Mouse (Mus musculus): ENCODE measurements around the gene Wls.

Wls gene

DNA sequence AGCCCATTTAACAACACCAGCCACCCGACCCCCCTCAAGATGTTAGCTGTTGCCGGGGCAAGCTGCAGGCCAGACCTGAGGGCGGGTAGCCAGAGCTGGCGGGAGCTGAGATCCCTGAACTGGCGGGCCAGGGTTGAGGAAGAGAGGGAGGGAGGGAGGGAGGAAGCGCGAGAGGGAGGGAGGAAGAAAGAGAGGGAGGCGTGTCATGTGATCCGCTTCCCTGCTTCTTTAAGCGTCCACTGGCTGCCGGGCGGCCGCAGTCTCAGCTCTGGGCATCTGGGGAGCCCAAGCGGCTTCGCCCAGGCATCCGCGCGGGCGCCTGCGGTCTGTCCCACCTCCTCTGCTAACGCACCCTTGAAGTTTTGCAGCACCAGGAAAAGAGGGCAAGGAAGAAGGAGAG, at the start of gene Wls:
Wls (plus strand) TSS at position 192 of the 400 bp plus-strand sequence.
- DNase-seq (ENCODE audit: low read depth, low spot score) = peak; percentile 51

DNA sequence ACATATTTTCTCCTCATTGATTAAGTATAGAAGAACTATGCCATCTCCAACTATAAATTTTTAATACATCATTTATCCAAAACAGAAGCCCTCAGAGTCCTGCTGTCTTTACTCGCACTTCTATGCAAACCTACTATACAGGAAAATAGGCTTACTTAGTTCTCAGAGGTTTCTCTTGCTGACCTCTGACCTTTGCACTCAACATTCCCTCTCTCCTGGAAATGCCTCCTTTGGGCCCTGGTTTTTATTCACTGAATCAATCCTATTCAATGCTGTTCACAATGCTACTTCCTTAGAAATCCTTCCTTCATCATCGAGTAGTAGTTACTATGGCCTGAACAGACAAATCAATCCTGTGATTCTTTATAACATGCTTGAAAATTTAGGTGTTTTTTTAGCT, 49.7 kb upstream of the Wls start:
- no peak for DNase-seq (ENCODE audit: low read depth, low spot score)

- DNase-seq (ENCODE audit: low read depth, low spot score) = no peak
Measured at GRCm38 (mm10) chr3:159831535-159831934, 7.9 kb upstream of the Wls start.

DNA sequence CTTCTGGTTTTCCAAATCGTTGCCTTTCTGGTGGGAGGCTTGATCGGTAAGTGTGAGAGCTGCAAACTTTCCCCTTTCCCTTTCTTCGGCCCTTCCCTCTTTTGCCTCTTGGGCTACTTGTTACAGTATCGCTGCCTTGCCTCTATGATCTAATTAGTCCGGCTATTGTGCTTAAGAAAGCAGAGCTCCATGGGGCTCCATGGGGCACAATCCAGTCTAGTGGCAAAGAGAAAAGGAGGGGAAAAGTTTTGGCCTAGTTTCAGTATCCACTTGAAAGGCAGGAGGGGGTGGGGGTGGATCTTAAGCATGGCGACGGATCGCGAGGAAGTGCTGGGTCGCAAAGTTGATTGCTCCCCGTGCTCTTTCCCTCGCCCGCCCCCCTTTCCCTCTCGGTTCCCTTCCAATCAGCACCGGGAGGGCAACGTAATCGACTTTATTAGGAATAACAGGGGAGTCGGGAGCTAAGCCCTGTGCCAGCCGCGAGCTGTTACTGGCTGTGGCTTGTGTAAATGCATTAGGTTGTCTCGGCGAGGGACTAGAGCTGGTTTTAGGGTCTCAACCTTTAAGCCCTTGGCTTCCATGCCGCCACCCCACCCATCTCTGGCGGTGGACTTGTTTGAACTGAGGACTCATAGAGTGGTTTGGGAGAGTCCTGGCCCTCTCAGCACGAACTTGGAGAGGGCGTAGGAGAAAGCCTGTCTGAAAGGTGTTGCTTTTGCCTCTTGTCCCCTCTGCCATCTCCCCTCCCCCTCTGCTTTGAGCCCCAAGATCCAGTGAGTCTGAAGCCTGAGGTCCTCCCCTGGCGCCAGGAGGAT, 737 bp downstream of the Wls start:
- DNase-seq (ENCODE audit: low read depth, low spot score) = peak; percentile 32

DNA sequence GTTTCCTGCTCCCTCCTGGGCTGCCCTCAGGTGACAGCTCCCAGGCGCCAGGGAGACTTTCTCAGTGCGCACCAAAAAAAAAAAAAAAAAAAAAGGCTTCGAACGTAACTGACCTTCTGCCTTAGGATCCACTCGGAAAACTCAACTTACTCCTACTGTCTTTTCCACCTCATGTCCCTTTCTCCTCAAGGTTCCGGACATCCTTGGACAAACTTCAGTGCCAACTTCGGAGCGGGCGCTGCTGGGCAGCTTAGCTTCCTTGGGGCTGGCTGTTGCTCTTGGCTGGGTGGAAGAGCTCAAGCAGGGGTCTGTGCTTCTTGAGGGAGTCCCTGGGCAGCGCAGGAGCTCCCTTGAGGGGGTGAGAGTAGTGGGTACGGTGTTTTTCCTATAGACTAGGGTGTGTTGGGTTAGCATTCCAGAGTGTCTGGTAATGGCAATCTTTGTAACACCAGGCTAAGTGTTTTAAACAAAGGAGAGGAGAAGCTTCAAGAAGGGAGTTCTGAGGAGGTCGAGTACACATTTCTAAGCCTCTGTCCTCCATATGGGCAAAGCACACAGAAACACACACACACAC, 1.4 kb downstream of the Wls start:
- DNase-seq (ENCODE audit: low read depth, low spot score) = no peak

DNA sequence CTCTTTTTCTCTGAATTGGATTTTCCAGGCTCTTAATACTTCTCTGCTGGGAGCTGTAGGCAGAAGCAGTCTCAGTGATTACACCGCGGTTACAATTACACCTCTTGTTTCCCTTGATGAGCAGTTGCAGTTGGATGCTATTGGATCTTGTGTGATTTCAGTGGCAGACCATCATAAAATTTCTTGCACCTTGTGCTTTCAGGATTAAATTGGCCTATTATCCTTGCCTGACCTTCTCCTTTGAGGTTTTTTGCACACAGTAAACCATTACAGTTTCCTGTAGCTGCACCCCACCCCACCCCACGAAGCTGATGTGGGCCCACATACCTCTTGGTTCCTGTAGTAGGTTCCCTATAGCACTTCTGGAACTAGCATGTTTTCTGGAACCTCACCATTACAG, 2.0 kb downstream of the Wls start:
- DNase-seq (ENCODE audit: low read depth, low spot score) = no peak

- DNase-seq (ENCODE audit: low read depth, low spot score) = no peak
Measured at GRCm38 (mm10) chr3:159843135-159843534, 3.7 kb downstream of the Wls start.

DNA sequence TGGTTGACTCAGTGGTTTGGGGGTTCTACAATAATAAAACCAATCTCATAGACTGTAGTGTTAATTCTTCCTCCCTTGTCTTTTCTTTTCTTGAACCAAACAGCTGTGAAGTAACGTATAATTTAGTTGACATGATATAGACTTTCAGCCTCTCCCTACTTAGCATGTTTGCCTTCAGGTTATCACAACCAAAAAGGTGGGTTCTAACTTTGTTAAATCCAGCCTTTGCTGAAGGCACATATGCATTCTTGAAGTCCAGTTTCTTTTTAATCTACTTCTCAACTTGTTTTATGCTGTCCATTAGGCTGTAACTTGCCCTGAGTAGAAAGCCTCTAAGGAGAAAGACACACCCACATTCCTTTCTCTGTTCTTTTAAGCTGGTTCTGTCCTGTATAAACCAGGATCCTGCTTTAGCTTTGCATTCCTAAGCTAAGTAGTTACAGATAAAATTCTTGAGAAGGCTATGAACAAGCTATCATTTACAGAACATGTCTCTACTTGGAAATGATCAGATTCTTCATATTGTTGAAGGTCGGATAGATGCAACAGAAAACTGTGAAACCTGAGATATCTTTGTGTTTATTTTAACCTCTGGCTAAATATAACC, 8.0 kb downstream of the Wls start:
- DNase-seq (ENCODE audit: low read depth, low spot score) = no peak

- DNase-seq (ENCODE audit: low read depth, low spot score) = no peak
Measured at GRCm38 (mm10) chr3:159848156-159848555, 8.7 kb downstream of the Wls start.

GRCm38 (mm10) chr3:159851476-159851875, 12.0 kb downstream of the Wls start:
- DNase-seq (ENCODE audit: low read depth, low spot score) = no peak

- DNase-seq (ENCODE audit: low read depth, low spot score) = no peak
Measured at GRCm38 (mm10) chr3:159851980-159852379, 12.5 kb downstream of the Wls start.

- DNase-seq (ENCODE audit: low read depth, low spot score) = no peak
Measured at GRCm38 (mm10) chr3:159857112-159857511, 17.6 kb downstream of the Wls start.

GRCm38 (mm10) chr3:159865691-159866090, 26.2 kb downstream of the Wls start:
- DNase-seq (ENCODE audit: low read depth, low spot score) = no peak

DNA sequence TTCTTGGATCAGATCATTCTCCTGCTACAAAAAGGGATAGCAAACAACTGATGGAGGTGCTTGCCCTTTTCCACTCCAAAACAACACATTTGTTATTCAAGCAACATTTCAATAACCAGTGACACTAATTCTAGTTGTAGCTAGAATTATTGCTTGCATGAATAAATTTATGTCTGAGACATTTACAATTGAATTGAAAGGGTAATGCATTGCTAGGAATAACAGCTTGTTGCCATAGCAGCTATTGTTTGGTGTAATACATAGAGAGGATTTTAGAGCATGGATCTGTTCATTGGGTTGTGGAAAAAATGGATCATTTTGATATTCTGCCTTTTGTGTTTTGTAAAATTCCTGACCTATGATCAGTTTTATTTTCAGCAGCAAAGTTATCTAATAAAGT, 39.5 kb downstream of the Wls start:
- DNase-seq (ENCODE audit: low read depth, low spot score) = peak; percentile 10

GRCm38 (mm10) chr3:159883325-159883724, 43.9 kb downstream of the Wls start:
- DNase-seq (ENCODE audit: low read depth, low spot score) = no peak

DNA sequence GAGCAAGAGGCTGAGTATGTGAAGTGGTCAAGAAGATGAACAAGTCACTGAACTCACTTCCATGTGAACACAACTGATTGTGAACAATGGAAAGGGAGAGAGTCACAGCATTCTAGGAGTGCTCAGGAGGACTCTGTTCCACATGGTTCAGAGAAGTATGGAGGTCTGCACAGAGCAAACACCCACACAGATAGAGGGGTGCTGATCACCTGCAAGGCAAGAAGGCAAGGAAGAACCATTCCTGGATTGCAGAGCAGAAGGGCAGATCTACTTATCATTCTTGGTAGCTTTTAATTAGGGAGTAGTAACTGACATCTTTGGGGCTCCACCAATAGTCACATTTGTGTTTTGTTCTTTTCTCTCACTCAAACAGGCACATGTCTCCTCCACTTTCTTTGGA, 45.3 kb downstream of the Wls start:
- DNase-seq (ENCODE audit: low read depth, low spot score) = no peak

- peak; percentile 88 for DNase-seq (ENCODE audit: low read depth, low spot score)
Measured at GRCm38 (mm10) chr3:159885271-159885670, 45.8 kb downstream of the Wls start.

GRCm38 (mm10) chr3:159885781-159886400, 46.4 kb downstream of the Wls start:
- peak; percentile 41 for DNase-seq (ENCODE audit: low read depth, low spot score)

- no peak for DNase-seq (ENCODE audit: low read depth, low spot score)
Measured at GRCm38 (mm10) chr3:159890176-159891056, 50.9 kb downstream of the Wls start.

DNA sequence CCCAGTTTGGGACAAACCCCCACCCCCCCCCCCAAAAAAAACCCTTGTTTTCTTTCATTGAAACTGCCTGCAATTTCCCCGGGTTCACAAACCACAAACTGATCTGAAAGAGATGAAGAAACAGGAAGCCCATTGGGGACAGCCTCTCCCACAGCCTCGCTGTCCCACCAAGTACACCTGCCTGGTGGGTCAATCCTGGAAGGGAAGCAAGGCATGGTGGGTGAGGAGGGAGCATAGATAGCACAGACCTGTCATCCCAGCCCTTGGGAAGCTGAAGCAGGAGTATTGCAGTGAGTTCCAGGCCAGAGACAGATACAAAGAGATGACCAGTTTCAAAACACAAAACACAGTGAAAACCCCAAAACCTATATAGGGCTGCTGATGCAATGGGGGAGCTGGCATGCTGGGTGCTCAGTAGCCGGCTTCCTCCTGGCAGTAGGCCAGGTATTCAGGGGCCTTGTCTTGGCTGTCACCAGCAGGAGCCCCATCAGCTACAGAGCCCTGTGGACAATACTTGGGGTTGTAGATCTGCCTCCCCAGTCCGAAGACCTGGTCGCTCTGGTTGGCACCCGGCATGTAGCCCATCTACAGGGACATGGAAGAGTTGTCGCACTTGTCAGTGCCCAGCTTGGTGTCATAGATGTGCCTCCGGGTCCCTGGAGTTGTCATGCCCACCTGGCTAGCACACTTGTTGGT, 51.7 kb downstream of the Wls start:
- DNase-seq (ENCODE audit: low read depth, low spot score) = no peak

GRCm38 (mm10) chr3:159907329-159907728, 67.9 kb downstream of the Wls start:
- DNase-seq (ENCODE audit: low read depth, low spot score) = peak; percentile 41

Measured in telencephalon, adult 2 months (tissue).